Mouse (Mus musculus): Measurements from ENCODE around the gene Mecom. TPM values are rescaled to one million over a fixed set of nuclear protein-coding genes. Genes with fewer than 3 reads are reported as not detected.
"Not testable (repeated sequence)": the region's sequence is repeated elsewhere in the genome, so short reads cannot be mapped to it uniquely, and the experiment has no call there.

Mecom gene
- total and polyA plus RNA-seq, 2 experiments from 2014 or later: 2.6 to 5.1 TPM

GRCm38 (mm10) chr3:30234018-30234417, 313.8 kb downstream of the Mecom start:
- H3K27me3 ChIP-seq (ENCODE audit: insufficient read depth, low read length): no peaks in the 10 kb centered on the region
- H3K9ac ChIP-seq (replicated peaks; ENCODE audit: low read length, poor library complexity, severe bottlenecking): no peak overlapping the region
- 86% methylated on average over 1 of the region's 1 CpGs for WGBS
- no peak for ATAC-seq (ENCODE audit: low FRiP score)
- no peak overlapping the region for H3K4me2 ChIP-seq (ENCODE audit: low read depth, low read length, poor library complexity, severe bottlenecking)
- no peaks in the 10 kb centered on the region for H3K36me3 ChIP-seq (ENCODE audit: insufficient read depth, low read length)
- H3K4me3 ChIP-seq (ENCODE audit: low read depth, low read length): no peak overlapping the region
- no peak for TF ChIP-seq CTCF (IDR thresholded peaks at IDR 0.05)
- no peaks in the 10 kb centered on the region for H3K9me3 ChIP-seq (ENCODE audit: low read length)
- H3K27ac ChIP-seq (ENCODE audit: low read depth, low read length): no peak overlapping the region
- DNase-seq (ENCODE audit: low spot score): no peak
- no peaks in the 10 kb centered on the region for H3K4me1 ChIP-seq (ENCODE audit: insufficient read depth, low read length)

- DNase-seq (ENCODE audit: low spot score) (no peak), ATAC-seq (ENCODE audit: low FRiP score) (no peak)
- Histone ChIP-seq H3K4me2 (ENCODE audit: low read depth, low read length, poor library complexity, severe bottlenecking) (no peak overlapping the region; the same call in 1 of the 2 replicates), H3K36me3 (ENCODE audit: insufficient read depth, low read length) (no peaks in the 10 kb centered on the region), H3K4me1 (ENCODE audit: insufficient read depth, low read length) (no peaks in the 10 kb centered on the region), H3K9me3 (ENCODE audit: low read length) (no peaks in the 10 kb centered on the region), H3K4me3 (ENCODE audit: low read depth, low read length) (no peak overlapping the region), H3K27me3 (ENCODE audit: insufficient read depth, low read length) (peaks cover 6% of the 10 kb centered on the region; the same call in 1 of the 2 replicates), H3K27ac (ENCODE audit: low read depth, low read length) (no peak overlapping the region), H3K9ac (replicated peaks; ENCODE audit: low read length, poor library complexity, severe bottlenecking) (0 out of 2 replicates have a peak overlapping the region, but pooled peaks have one; percentile 5)
- no peak for TF ChIP-seq CTCF (IDR thresholded peaks at IDR 0.05)
- WGBS: 42% methylated on average over 12 of the region's 12 CpGs
These were observed 319.7 kb downstream of the Mecom start for GRCm38 (mm10) chr3:30227964-30228670.

DNA sequence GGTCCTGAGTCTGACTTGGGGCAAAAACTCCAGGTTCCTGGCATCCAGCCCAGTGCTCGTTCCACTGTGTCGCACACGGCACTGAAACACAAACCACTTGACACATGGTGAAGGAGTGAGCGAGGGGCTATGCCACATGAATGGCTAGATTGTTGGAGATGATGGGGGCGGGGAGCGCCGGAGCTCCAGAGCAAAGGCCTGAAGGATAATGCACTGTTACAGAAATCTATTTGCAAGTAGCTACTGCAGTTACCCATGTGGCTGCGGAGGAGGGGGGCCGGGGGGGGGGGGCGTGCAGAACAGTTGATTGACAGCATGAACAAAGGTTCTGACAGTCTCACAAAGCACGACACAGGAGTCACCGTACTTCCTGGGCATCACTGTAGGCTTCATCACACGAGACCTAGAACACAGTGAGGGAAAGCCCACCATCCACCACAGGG, 320.9 kb downstream of the Mecom start:
- Histone ChIP-seq H3K4me3 (ENCODE audit: low read depth, low read length) (no peak overlapping the region), H3K4me1 (ENCODE audit: insufficient read depth, low read length) (no peaks in the 10 kb centered on the region), H3K9me3 (ENCODE audit: low read length) (no peaks in the 10 kb centered on the region), H3K36me3 (ENCODE audit: insufficient read depth, low read length) (no peaks in the 10 kb centered on the region), H3K9ac (replicated peaks; ENCODE audit: low read length, poor library complexity, severe bottlenecking) (no peak overlapping the region), H3K4me2 (ENCODE audit: low read depth, low read length, poor library complexity, severe bottlenecking) (0 out of 2 replicates have a peak overlapping the region, but pooled peaks have one; percentile 9), H3K27ac (ENCODE audit: low read depth, low read length) (no peak overlapping the region), H3K27me3 (ENCODE audit: insufficient read depth, low read length) (peaks cover 6% of the 10 kb centered on the region; the same call in 1 of the 2 replicates)
- no peak for TF ChIP-seq CTCF (IDR thresholded peaks at IDR 0.05)
- DNase-seq (ENCODE audit: low spot score): peak; percentile 77
- WGBS: 15% methylated on average over 11 of the region's 13 CpGs
- peak; percentile 65 for ATAC-seq (ENCODE audit: low FRiP score)

- not testable (repeated sequence) for H3K4me1 ChIP-seq (ENCODE audit: insufficient read depth, low read length); H3K4me3 ChIP-seq (ENCODE audit: low read depth, low read length); H3K9me3 ChIP-seq (ENCODE audit: low read length); H3K36me3 ChIP-seq (ENCODE audit: insufficient read depth, low read length); H3K27ac ChIP-seq (ENCODE audit: low read depth, low read length); DNase-seq (ENCODE audit: low spot score); H3K4me2 ChIP-seq (ENCODE audit: low read depth, low read length, poor library complexity, severe bottlenecking); ATAC-seq (ENCODE audit: low FRiP score); H3K9ac ChIP-seq (replicated peaks; ENCODE audit: low read length, poor library complexity, severe bottlenecking)
- H3K27me3 ChIP-seq (ENCODE audit: insufficient read depth, low read length): peaks cover 14% of the 10 kb centered on the region
- whole genome bisulfite sequencing: 90% methylated on average over 6 of the region's 6 CpGs
These were observed 322.6 kb downstream of the Mecom start for GRCm38 (mm10) chr3:30225200-30225599.

DNA sequence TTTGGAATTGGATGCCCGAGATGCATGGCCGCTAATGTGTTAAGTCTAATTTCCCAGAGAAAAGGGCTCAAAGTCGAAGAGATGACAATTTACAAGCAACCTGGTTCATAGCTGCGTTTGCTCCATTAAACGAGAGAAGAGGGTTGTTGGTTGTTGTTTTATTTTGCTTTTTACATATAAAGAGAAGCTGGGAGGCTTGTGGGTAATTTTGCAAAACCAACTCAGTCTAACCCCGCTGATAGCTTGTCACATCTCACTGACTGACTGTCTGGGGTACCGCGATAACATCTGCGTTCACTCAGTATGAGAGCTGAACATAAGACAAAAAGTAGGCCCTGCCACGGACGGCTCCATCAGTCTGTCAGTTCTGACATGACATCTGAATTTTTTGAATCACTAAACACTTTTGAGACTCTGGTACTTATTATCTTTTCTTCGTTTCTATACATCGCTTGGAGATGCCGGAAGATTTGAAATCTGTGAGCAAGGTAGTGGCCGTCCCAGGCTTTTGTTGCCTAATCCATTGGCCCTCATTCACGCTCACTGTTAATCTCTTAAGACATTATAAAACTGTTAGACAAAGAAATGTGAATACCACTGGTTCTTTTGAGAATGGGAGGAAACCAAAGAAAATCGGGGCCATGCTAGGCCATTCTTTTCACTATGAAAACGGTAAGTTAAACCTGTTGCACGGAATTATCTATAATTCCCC, 327.0 kb downstream of the Mecom start:
- H3K27me3 ChIP-seq (ENCODE audit: insufficient read depth, low read length): peaks cover 27% of the 10 kb centered on the region
- no peak for TF ChIP-seq CTCF (IDR thresholded peaks at IDR 0.05)

GRCm38 (mm10) chr3:30219891-30220290, 327.9 kb downstream of the Mecom start:
- Histone ChIP-seq H3K4me2 (ENCODE audit: low read depth, low read length, poor library complexity, severe bottlenecking) (peak overlapping the region; percentile 45), H3K27ac (ENCODE audit: low read depth, low read length) (no peak overlapping the region), H3K36me3 (ENCODE audit: insufficient read depth, low read length) (no peaks in the 10 kb centered on the region), H3K27me3 (ENCODE audit: insufficient read depth, low read length) (peaks cover 27% of the 10 kb centered on the region), H3K9me3 (ENCODE audit: low read length) (no peaks in the 10 kb centered on the region), H3K9ac (replicated peaks; ENCODE audit: low read length, poor library complexity, severe bottlenecking) (no peak overlapping the region), H3K4me3 (ENCODE audit: low read depth, low read length) (peak overlapping the region; percentile 21), H3K4me1 (ENCODE audit: insufficient read depth, low read length) (no peaks in the 10 kb centered on the region)
- ATAC-seq (ENCODE audit: low FRiP score) (no peak), DNase-seq (ENCODE audit: low spot score) (no peak)
- TF ChIP-seq CTCF (IDR thresholded peaks at IDR 0.05): no peak
- WGBS: 15% methylated on average over 8 of the region's 8 CpGs

More for the DNA sequence above, 327.0 kb downstream of the Mecom start:
- H3K9me3 ChIP-seq (ENCODE audit: low read length): no peaks in the 10 kb centered on the region
- no peaks in the 10 kb centered on the region for H3K36me3 ChIP-seq (ENCODE audit: insufficient read depth, low read length)
- H3K27ac ChIP-seq (ENCODE audit: low read depth, low read length): no peak overlapping the region
- no peak overlapping the region for H3K4me3 ChIP-seq (ENCODE audit: low read depth, low read length)
- H3K9ac ChIP-seq (replicated peaks; ENCODE audit: low read length, poor library complexity, severe bottlenecking): no peak overlapping the region
- 29% methylated on average over 19 of the region's 19 CpGs for whole genome bisulfite sequencing
- H3K4me2 ChIP-seq (ENCODE audit: low read depth, low read length, poor library complexity, severe bottlenecking): no peak overlapping the region
- DNase-seq (ENCODE audit: low spot score) (no peak), ATAC-seq (ENCODE audit: low FRiP score) (no peak)
- H3K4me1 ChIP-seq (ENCODE audit: insufficient read depth, low read length): no peaks in the 10 kb centered on the region

All from midbrain, postnatal 0 days (tissue).